Mouse (Mus musculus) kidney, adult 2 months (tissue): ENCODE measurements around the gene Sirt4. TPM values are rescaled to one million over a fixed set of nuclear protein-coding genes. Genes with fewer than 3 reads are reported as not detected.

Experiments used
- DNase-seq: peaks from one replicate; pipeline ENCODE4 v3.0.0; 2021
- H3K27ac ChIP-seq: fragments of 200-500 bp; 2 replicates; pipeline ENCODE4 v1.5.1; 2012; ENCODE audit warnings: low read depth, low read length, control low read depth, inconsistent platforms; ENCODE audit not compliant: insufficient read depth
- H3K27me3 ChIP-seq: fragments of 200-500 bp; replicated peaks from 2 replicates; pipeline ENCODE4 v1.6.1; 2012; ENCODE audit warnings: mild to moderate bottlenecking, moderate library complexity, low read length, inconsistent platforms; ENCODE audit not compliant: control insufficient read depth, insufficient read depth
- H3K36me3 ChIP-seq: fragments of 200-500 bp; 2 replicates; pipeline ENCODE4 v1.6.1; 2012; ENCODE audit warnings: mild to moderate bottlenecking, moderate library complexity, low read length, inconsistent platforms; ENCODE audit not compliant: control insufficient read depth, insufficient read depth
- H3K4me1 ChIP-seq: fragments of 200-500 bp; 2 replicates; pipeline ENCODE4 v1.6.1; 2011; ENCODE audit warnings: low read length; ENCODE audit not compliant: control insufficient read depth, insufficient read depth
- H3K4me3 ChIP-seq: fragments of 200-500 bp; 2 replicates; pipeline ENCODE4 v1.5.1; 2011; ENCODE audit warnings: mild to moderate bottlenecking, low read depth, low read length, control low read depth; ENCODE audit not compliant: insufficient read depth
- CTCF ChIP-seq: fragments of 200-500 bp; conservative IDR thresholded peaks from 2 replicates; pipeline ENCODE4 v1.5.1; 2011; ENCODE audit warnings: low read depth, mild to moderate bottlenecking, control low read depth, low read length, moderate library complexity, mixed read lengths; ENCODE audit not compliant: insufficient read depth, insufficient read length
- POLR2A ChIP-seq: fragments of 200-500 bp; IDR thresholded peaks from one replicate; pipeline ENCODE4 v1.6.1; 2011; ENCODE audit warnings: low read depth, low read length, control low read depth
- WGBS: fragments of 180-500 bp; shearing (Covaris S2); methylation state at CpG from one replicate; pipeline ENCODE4 v1.1.7; 2018; 5-methylcytosine and 5-hydroxymethylcytosine counted together
- polyA plus RNA-seq: library from polyadenylated mRNA; depleted of rRNA; stranded (reverse); fragments of >200 nt; gene quantifications from 2 replicates; pipeline ENCODE4 v1.2.3, GENCODE M21; 2012

The Sirt4 gene
- polyA plus RNA-seq, 1 experiment, result 34.0 TPM

- no peak overlapping the region for H3K4me3 ChIP-seq
- no peak for TF ChIP-seq POLR2A
- TF ChIP-seq CTCF, result no peak
- no peaks in the 10 kb centered on the region for H3K27me3 ChIP-seq
- no peaks in the 10 kb centered on the region for H3K4me1 ChIP-seq
- DNase-seq, result peak; percentile 55
- H3K36me3 ChIP-seq, result no peaks in the 10 kb centered on the region
- no peak overlapping the region for H3K27ac ChIP-seq
- 49% methylated on average over 6 of the region's 6 CpGs for WGBS
These were observed 14.7 kb downstream of the Sirt4 start for GRCm38 (mm10) chr5:115469791-115470190.

GRCm38 (mm10) chr5:115465642-115466420 lies 18.7 kb downstream of the Sirt4 start, which contains the start of gene Pla2g1b:
TSS of gene Pla2g1b (plus strand) at chr5:115466262.
- H3K36me3 ChIP-seq, result no peaks in the 10 kb centered on the region
- H3K27ac ChIP-seq, result no peak within 1 kb of the TSS
- H3K4me3 ChIP-seq, result no peak within 1 kb of the TSS
- TF ChIP-seq CTCF (0 out of 2 replicates have a peak, but pooled peaks have one; percentile 15), POLR2A (no peak)
- no peaks in the 10 kb centered on the region for H3K4me1 ChIP-seq
- DNase-seq, result no peak
- WGBS, result 61% methylated on average over 9 of the region's 9 CpGs
- no peaks in the 10 kb centered on the region for H3K27me3 ChIP-seq

GRCm38 (mm10) chr5:115464408-115465115 lies 20.0 kb downstream of the Sirt4 start:
- Histone ChIP-seq H3K36me3 (no peaks in the 10 kb centered on the region), H3K4me1 (no peaks in the 10 kb centered on the region), H3K27ac (no peak overlapping the region), H3K4me3 (no peak overlapping the region), H3K27me3 (no peaks in the 10 kb centered on the region)
- TF ChIP-seq CTCF (no peak), POLR2A (no peak)
- no peak for DNase-seq
- 75% methylated on average over 18 of the region's 18 CpGs for whole genome bisulfite sequencing

GRCm38 (mm10) chr5:115458918-115459317 lies 25.6 kb downstream of the Sirt4 start:
- Histone ChIP-seq H3K27me3 (no peaks in the 10 kb centered on the region; the same call in 1 of the 2 replicates), H3K36me3 (no peaks in the 10 kb centered on the region), H3K4me3 (no peak overlapping the region), H3K4me1 (no peaks in the 10 kb centered on the region; the same call in 1 of the 2 replicates), H3K27ac (no peak overlapping the region)
- WGBS, result 58% methylated on average over 13 of the region's 13 CpGs
- DNase-seq, result peak; percentile 44
- TF ChIP-seq POLR2A, result no peak
- no peak for TF ChIP-seq CTCF

GRCm38 (mm10) chr5:115455838-115456237 lies 28.7 kb downstream of the Sirt4 start:
- H3K4me3 ChIP-seq, result no peak overlapping the region
- H3K36me3 ChIP-seq, result no peaks in the 10 kb centered on the region
- WGBS, result 69% methylated on average over 7 of the region's 7 CpGs
- no peaks in the 10 kb centered on the region; the same call in 1 of the 2 replicates for H3K27me3 ChIP-seq
- TF ChIP-seq POLR2A, result no peak
- TF ChIP-seq CTCF, result no peak
- no peak for DNase-seq
- no peak overlapping the region for H3K27ac ChIP-seq
- H3K4me1 ChIP-seq, result no peaks in the 10 kb centered on the region; the same call in 1 of the 2 replicates

GRCm38 (mm10) chr5:115454422-115455090 lies 30.0 kb downstream of the Sirt4 start:
- WGBS, result 82% methylated on average over 12 of the region's 12 CpGs

More at GRCm38 (mm10) chr5:115454422-115455090, 30.0 kb downstream of the Sirt4 start:
- Histone ChIP-seq H3K36me3 (no peaks in the 10 kb centered on the region), H3K27ac (no peak overlapping the region), H3K4me3 (no peak overlapping the region), H3K4me1 (no peaks in the 10 kb centered on the region; the same call in 1 of the 2 replicates), H3K27me3 (no peaks in the 10 kb centered on the region; the same call in 1 of the 2 replicates)
- no peak for DNase-seq
- no peak for TF ChIP-seq CTCF
- no peak for TF ChIP-seq POLR2A
